Mouse (Mus musculus): ENCODE data around the gene Osbpl10. TPM values are rescaled to one million over a fixed set of nuclear protein-coding genes. Genes with fewer than 3 reads are reported as not detected.

The Osbpl10 gene
- polyA plus RNA-seq, 1 experiment from 2014 or later = 1.4 TPM

DNA sequence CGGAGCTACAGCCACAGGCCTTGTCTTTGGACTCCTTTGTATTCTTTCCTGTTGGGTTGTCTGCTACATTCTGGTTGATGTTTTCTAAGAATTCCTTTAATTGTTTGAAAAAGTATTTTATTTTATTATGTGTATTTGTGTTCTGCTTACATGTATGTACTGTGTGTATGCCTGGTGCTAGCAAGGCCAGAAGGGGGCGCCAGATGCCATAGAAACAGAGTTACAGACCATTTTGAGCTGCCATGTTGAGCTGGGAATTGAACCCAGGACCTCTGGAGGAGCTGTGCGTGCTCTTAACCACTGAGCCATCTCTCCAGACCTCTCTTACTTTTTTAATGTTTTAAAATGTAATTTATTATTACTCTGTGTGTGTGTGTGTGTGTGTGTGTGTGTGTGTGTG lies 214.5 kb downstream of the Osbpl10 start:
- H3K36me3 ChIP-seq (ENCODE audit: control insufficient read depth, insufficient read depth, low read length) = no peaks in the 10 kb centered on the region
- no peak for ATAC-seq (ENCODE audit: insufficient read depth, low FRiP score, low TSS enrichment)
- no peak for DNase-seq (ENCODE audit: low spot score)
- no peak overlapping the region for H3K27ac ChIP-seq (ENCODE audit: low read depth, low read length)
- no peak overlapping the region for H3K4me2 ChIP-seq (ENCODE audit: low read depth)
- H3K27me3 ChIP-seq (ENCODE audit: control insufficient read depth, insufficient read depth, low read length) = no peaks in the 10 kb centered on the region
- H3K4me3 ChIP-seq (ENCODE audit: low read depth, low read length) = no peak overlapping the region
- no peak overlapping the region for H3K9ac ChIP-seq (ENCODE audit: low read length)
- no peaks in the 10 kb centered on the region for H3K4me1 ChIP-seq (ENCODE audit: control insufficient read depth, insufficient read depth, low read length)
- 76% methylated on average over 3 of the region's 3 CpGs for WGBS
- no peaks in the 10 kb centered on the region for H3K9me3 ChIP-seq (ENCODE audit: control insufficient read depth, low read length)

DNA sequence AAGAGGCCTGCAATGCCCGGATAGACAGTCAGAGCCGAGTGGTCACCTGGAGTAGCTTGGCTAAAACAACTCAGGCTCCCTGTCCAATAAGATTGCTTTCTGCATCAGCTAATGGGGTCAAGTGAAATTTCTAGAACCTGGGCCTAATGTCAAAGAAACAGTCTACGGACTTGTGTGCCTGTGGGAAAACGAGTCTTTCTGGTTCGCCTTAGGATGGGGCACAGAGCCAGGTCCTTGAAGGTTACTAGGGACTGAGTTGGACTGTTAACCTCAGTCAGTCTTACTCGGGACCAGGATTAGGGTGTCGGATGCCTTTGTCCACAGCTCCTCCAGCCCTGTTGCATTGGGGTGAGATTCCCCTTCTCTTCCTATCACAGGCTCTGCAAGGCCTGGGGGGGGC lies 218.7 kb downstream of the Osbpl10 start:
- H3K9me3 ChIP-seq (ENCODE audit: control insufficient read depth, low read length) = no peaks in the 10 kb centered on the region
- DNase-seq (ENCODE audit: low spot score) (no peak), ATAC-seq (ENCODE audit: insufficient read depth, low FRiP score, low TSS enrichment) (no peak)
- H3K4me3 ChIP-seq (ENCODE audit: low read depth, low read length) = no peak overlapping the region
- H3K27ac ChIP-seq (ENCODE audit: low read depth, low read length) = no peak overlapping the region
- H3K9ac ChIP-seq (ENCODE audit: low read length) = no peak overlapping the region
- H3K27me3 ChIP-seq (ENCODE audit: control insufficient read depth, insufficient read depth, low read length) = no peaks in the 10 kb centered on the region
- no peak overlapping the region for H3K4me2 ChIP-seq (ENCODE audit: low read depth)
- no peaks in the 10 kb centered on the region for H3K4me1 ChIP-seq (ENCODE audit: control insufficient read depth, insufficient read depth, low read length)
- 75% methylated on average over 7 of the region's 7 CpGs for WGBS
- H3K36me3 ChIP-seq (ENCODE audit: control insufficient read depth, insufficient read depth, low read length) = no peaks in the 10 kb centered on the region

GRCm38 (mm10) chr9:115200166-115200862 lies 221.9 kb downstream of the Osbpl10 start:
- H3K27ac ChIP-seq (ENCODE audit: low read depth, low read length) = no peak overlapping the region
- no peak overlapping the region for H3K4me2 ChIP-seq (ENCODE audit: low read depth)
- ATAC-seq (ENCODE audit: insufficient read depth, low FRiP score, low TSS enrichment) = no peak
- no peak overlapping the region for H3K4me3 ChIP-seq (ENCODE audit: low read depth, low read length)
- no peaks in the 10 kb centered on the region for H3K9me3 ChIP-seq (ENCODE audit: control insufficient read depth, low read length)
- no peak for DNase-seq (ENCODE audit: low spot score)
- no peaks in the 10 kb centered on the region for H3K36me3 ChIP-seq (ENCODE audit: control insufficient read depth, insufficient read depth, low read length)
- H3K9ac ChIP-seq (ENCODE audit: low read length) = no peak overlapping the region
- H3K4me1 ChIP-seq (ENCODE audit: control insufficient read depth, insufficient read depth, low read length) = no peaks in the 10 kb centered on the region
- WGBS = 92% methylated on average over 14 of the region's 15 CpGs
- H3K27me3 ChIP-seq (ENCODE audit: control insufficient read depth, insufficient read depth, low read length) = no peaks in the 10 kb centered on the region

DNA sequence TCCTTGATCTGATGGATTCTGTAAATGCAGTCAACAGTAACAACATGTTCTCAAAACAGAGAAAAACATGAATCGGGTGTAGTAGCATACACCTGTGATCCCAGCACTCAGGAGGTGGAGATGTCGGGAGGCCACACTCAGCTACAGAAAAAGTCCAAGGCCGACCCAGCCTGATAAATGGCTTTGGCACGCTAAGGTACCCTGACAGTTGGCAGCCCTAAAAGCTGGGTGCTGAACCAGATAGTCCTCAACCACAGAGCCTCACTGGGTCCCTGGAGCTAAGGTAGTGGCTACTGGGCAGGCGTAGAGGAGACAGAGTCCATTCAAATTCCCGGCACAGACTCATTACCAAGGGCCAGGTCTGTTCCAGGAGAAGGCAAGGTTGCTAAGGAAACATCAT lies 222.9 kb downstream of the Osbpl10 start:
- 85% methylated on average over 6 of the region's 6 CpGs for WGBS
- H3K4me2 ChIP-seq (ENCODE audit: low read depth) = no peak overlapping the region
- no peak overlapping the region for H3K27ac ChIP-seq (ENCODE audit: low read depth, low read length)
- no peak for DNase-seq (ENCODE audit: low spot score)
- no peaks in the 10 kb centered on the region for H3K9me3 ChIP-seq (ENCODE audit: control insufficient read depth, low read length)
- no peak overlapping the region for H3K4me3 ChIP-seq (ENCODE audit: low read depth, low read length)
- no peaks in the 10 kb centered on the region for H3K4me1 ChIP-seq (ENCODE audit: control insufficient read depth, insufficient read depth, low read length)
- H3K27me3 ChIP-seq (ENCODE audit: control insufficient read depth, insufficient read depth, low read length) = no peaks in the 10 kb centered on the region
- no peak overlapping the region for H3K9ac ChIP-seq (ENCODE audit: low read length)
- no peak for ATAC-seq (ENCODE audit: insufficient read depth, low FRiP score, low TSS enrichment)
- no peaks in the 10 kb centered on the region for H3K36me3 ChIP-seq (ENCODE audit: control insufficient read depth, insufficient read depth, low read length)

DNA sequence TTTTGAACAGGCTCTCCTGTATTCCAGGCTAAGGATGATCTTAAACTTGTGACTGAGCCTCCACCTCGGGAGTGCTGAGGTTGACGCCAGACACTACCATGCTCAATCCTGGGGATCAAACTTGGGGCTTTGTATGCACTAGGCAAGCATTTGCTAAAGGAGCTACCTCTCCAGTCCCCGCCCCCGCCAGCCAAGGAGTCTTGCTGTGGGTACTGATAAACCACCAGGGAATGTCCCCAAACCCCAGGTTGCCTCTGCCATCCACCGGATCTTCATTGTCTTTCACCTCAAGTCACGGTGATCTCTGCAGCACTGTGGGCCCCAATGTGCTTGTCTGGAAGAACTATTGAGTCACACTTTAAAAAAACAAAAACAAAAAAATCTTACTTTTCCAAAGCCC lies 224.8 kb downstream of the Osbpl10 start:
- H3K4me1 ChIP-seq (ENCODE audit: control insufficient read depth, insufficient read depth, low read length) = no peaks in the 10 kb centered on the region
- H3K4me3 ChIP-seq (ENCODE audit: low read depth, low read length) = no peak overlapping the region
- H3K36me3 ChIP-seq (ENCODE audit: control insufficient read depth, insufficient read depth, low read length) = no peaks in the 10 kb centered on the region
- H3K27me3 ChIP-seq (ENCODE audit: control insufficient read depth, insufficient read depth, low read length) = no peaks in the 10 kb centered on the region
- H3K4me2 ChIP-seq (ENCODE audit: low read depth) = no peak overlapping the region
- H3K27ac ChIP-seq (ENCODE audit: low read depth, low read length) = no peak overlapping the region
- 58% methylated on average over 6 of the region's 6 CpGs for WGBS
- DNase-seq (ENCODE audit: low spot score) (no peak), ATAC-seq (ENCODE audit: insufficient read depth, low FRiP score, low TSS enrichment) (no peak)
- H3K9me3 ChIP-seq (ENCODE audit: control insufficient read depth, low read length) = no peaks in the 10 kb centered on the region
- H3K9ac ChIP-seq (ENCODE audit: low read length) = no peak overlapping the region

DNA sequence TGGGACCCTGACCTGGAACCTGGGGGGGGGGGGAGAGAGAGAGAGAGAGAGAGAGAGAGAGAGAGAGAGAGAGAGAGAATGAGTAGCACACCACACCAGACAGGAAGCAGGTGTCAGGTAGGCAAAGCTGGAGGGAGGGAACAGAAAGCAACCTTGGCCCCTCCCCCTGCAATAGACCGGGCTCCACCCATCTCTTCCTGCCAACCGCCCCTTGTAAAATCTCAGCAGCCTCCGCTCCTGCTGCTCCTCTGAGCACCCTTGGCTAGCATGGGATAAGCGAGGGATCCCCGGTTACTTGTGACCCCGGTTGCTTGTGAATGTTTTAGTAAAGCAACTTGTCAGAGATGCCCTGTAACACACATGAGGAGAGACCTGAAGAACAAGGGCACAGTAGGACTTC lies 227.1 kb downstream of the Osbpl10 start:
- ATAC-seq (ENCODE audit: insufficient read depth, low FRiP score, low TSS enrichment) (no peak), DNase-seq (ENCODE audit: low spot score) (no peak)
- Histone ChIP-seq H3K9ac (ENCODE audit: low read length) (no peak overlapping the region), H3K27ac (ENCODE audit: low read depth, low read length) (no peak overlapping the region), H3K9me3 (ENCODE audit: control insufficient read depth, low read length) (no peaks in the 10 kb centered on the region), H3K4me3 (ENCODE audit: low read depth, low read length) (no peak overlapping the region), H3K4me1 (ENCODE audit: control insufficient read depth, insufficient read depth, low read length) (no peaks in the 10 kb centered on the region), H3K27me3 (ENCODE audit: control insufficient read depth, insufficient read depth, low read length) (no peaks in the 10 kb centered on the region), H3K4me2 (ENCODE audit: low read depth) (no peak overlapping the region), H3K36me3 (ENCODE audit: control insufficient read depth, insufficient read depth, low read length) (no peaks in the 10 kb centered on the region)
- 8% methylated on average over 6 of the region's 6 CpGs for WGBS

GRCm38 (mm10) chr9:115206219-115206618 lies 227.8 kb downstream of the Osbpl10 start:
- ATAC-seq (ENCODE audit: insufficient read depth, low FRiP score, low TSS enrichment) (no peak), DNase-seq (ENCODE audit: low spot score) (no peak)
- H3K4me1 ChIP-seq (ENCODE audit: control insufficient read depth, insufficient read depth, low read length) = no peaks in the 10 kb centered on the region
- H3K4me2 ChIP-seq (ENCODE audit: low read depth) = no peak overlapping the region
- 76% methylated on average over 5 of the region's 5 CpGs for WGBS
- no peaks in the 10 kb centered on the region for H3K9me3 ChIP-seq (ENCODE audit: control insufficient read depth, low read length)
- H3K36me3 ChIP-seq (ENCODE audit: control insufficient read depth, insufficient read depth, low read length) = no peaks in the 10 kb centered on the region
- no peak overlapping the region for H3K4me3 ChIP-seq (ENCODE audit: low read depth, low read length)
- H3K9ac ChIP-seq (ENCODE audit: low read length) = no peak overlapping the region
- no peak overlapping the region for H3K27ac ChIP-seq (ENCODE audit: low read depth, low read length)
- H3K27me3 ChIP-seq (ENCODE audit: control insufficient read depth, insufficient read depth, low read length) = no peaks in the 10 kb centered on the region

DNA sequence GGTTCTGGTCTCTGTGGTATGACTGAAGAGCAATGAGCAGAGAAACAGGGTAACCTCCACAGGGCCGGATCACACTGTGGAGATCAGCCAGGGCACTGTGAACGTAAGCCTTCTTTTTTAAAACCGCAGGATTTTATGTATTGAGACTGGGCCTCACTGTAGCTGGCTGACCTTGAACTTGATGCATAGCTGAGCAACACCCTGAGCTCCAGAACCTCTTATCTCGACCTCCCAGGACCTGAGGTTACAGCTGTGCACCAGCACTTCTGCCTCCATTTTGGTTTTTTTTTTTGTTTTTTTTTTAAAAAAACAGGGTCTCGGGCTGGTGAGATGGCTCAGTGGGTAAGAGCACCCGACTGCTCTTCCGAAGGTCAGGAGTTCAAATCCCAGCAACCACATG lies 231.4 kb downstream of the Osbpl10 start:
- no peak for DNase-seq (ENCODE audit: low spot score)
- ATAC-seq (ENCODE audit: insufficient read depth, low FRiP score, low TSS enrichment) = no peak
- Histone ChIP-seq H3K9me3 (ENCODE audit: control insufficient read depth, low read length) (no peaks in the 10 kb centered on the region), H3K4me2 (ENCODE audit: low read depth) (no peak overlapping the region), H3K36me3 (ENCODE audit: control insufficient read depth, insufficient read depth, low read length) (no peaks in the 10 kb centered on the region), H3K27ac (ENCODE audit: low read depth, low read length) (no peak overlapping the region), H3K4me3 (ENCODE audit: low read depth, low read length) (no peak overlapping the region), H3K27me3 (ENCODE audit: control insufficient read depth, insufficient read depth, low read length) (no peaks in the 10 kb centered on the region), H3K4me1 (ENCODE audit: control insufficient read depth, insufficient read depth, low read length) (no peaks in the 10 kb centered on the region), H3K9ac (ENCODE audit: low read length) (no peak overlapping the region)
- 87% methylated on average over 7 of the region's 7 CpGs for WGBS

- Histone ChIP-seq H3K27me3 (ENCODE audit: control insufficient read depth, insufficient read depth, low read length) (no peaks in the 10 kb centered on the region), H3K36me3 (ENCODE audit: control insufficient read depth, insufficient read depth, low read length) (no peaks in the 10 kb centered on the region), H3K4me3 (ENCODE audit: low read depth, low read length) (no peak overlapping the region), H3K9me3 (ENCODE audit: control insufficient read depth, low read length) (no peaks in the 10 kb centered on the region), H3K4me1 (ENCODE audit: control insufficient read depth, insufficient read depth, low read length) (peaks cover 3% of the 10 kb centered on the region; the same call in 1 of the 2 replicates), H3K4me2 (ENCODE audit: low read depth) (no peak overlapping the region), H3K27ac (ENCODE audit: low read depth, low read length) (no peak overlapping the region), H3K9ac (ENCODE audit: low read length) (no peak overlapping the region)
- WGBS = 84% methylated on average over 12 of the region's 12 CpGs
- DNase-seq (ENCODE audit: low spot score) (no peak), ATAC-seq (ENCODE audit: insufficient read depth, low FRiP score, low TSS enrichment) (no peak)
Observed at GRCm38 (mm10) chr9:115210535-115210934, 232.2 kb downstream of the Osbpl10 start.
